Mouse (Mus musculus): ENCODE measurements around the gene Sectm1b. TPM values are rescaled to one million over a fixed set of nuclear protein-coding genes. Genes with fewer than 3 reads are reported as not detected.

Sectm1b gene
- total RNA-seq, 2 experiments from 2014 or later: not detected

DNA sequence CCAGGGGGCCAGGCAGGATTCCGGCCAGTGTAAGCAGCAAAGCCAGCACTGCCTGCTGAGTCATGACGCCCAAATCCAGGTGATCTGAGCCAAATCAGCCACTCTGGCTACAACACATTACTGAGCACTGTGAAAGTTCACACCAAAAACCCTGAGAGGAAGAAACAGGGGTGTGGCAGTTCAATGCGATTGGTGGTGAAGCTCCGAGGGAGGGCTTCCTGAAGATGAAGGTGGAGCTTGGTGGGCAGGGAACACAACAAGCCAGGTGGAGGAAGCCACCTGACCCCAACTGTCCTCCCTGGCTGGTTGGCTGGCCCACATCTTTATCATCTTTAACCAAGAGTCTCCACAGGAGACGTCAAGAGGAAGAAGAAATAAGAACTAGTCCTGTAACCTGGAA lies 24.1 kb downstream of the Sectm1b start, which contains the start of gene Cd7:
Gene Cd7, minus strand, starts transcription at position 117 of the 400 bp plus-strand sequence.
- intact Hi-C loops (cut with DNase I): no loop called here
- no peak for DNase-seq (ENCODE audit: low spot score)

DNA sequence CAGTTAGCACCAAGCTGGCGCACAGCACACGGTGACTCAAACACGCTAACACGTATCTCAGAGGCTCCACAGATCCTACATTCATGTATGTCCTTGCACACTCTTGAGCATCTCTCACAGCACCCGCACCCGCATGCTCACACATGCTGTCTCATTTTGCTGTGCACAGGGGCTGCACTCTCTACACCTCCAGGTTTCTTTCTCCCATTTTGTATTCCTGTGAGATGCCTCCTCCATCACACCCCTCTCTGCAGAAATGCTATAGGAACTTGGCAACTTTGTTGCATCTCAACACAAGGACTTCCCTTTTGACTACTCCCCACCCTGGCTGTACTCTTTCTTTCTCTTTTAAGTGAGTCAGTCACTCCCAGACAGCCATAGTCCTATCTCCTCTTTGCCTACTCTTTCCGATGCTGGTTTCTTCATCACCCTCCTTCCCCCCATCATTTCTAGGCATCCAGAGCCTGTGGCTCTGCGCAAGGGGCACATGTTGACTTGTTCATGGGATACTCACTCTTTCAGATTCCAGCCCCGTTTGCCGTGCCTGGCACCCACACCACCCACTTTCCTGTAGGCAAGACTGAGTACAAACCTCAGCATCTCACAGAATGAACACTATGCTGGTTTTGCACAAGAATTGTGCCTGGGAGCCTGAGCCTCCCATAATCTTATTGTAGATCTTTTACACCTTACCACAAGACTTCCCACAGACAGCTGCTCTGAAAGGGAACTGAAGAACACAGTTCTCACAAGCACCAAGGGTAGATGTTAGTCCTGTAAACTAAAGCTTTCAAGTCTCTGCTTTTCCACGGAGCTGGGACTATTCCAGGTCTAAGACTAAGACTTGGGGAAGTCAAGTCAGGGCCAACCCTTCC lies 24.8 kb downstream of the Sectm1b start:
- intact Hi-C loops (cut with DNase I): no loop called here
- DNase-seq (ENCODE audit: low spot score): no peak

DNA sequence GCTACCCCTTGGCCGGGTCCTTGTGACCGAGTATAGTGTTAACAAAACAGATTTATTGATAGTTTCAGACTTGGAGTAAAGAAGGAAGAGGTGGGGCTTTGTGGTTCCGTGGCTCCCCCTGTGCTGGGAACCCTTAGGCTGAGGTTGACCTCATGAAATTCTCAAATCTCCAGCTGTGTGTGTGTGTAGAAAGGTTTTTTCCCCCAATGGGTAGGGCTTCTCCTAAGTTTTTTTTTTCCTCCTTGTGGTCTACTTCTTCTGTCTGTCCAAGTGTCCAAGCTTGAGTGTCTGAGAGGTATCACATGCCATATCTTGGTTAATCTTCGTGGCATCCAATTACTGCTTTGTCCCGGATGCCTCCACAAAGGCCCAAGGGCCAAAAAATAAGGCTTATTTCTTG lies 30.3 kb downstream of the Sectm1b start:
- no peak for DNase-seq (ENCODE audit: low spot score)
- intact Hi-C loops (cut with DNase I): no loop called here

DNA sequence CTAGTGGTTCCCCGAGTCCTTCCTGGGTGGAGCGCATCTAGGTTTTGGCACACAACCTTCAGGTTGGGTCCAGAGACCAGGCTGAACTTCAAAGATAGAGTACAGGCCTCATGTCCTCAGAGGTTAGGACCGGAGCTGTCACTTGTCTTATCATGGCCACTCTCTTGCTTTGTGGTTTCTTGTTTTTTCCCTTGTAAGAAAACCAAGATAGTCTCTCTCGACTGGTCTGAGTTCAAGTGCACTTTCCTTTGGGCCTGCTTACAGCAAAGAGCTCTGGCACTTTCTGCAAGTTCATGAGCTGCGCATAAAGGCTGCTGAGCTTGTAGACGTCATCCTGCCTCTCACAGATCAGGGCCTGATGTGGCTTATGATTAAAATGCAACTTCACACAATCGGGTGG lies 36.1 kb downstream of the Sectm1b start:
- intact Hi-C loops (cut with DNase I): no loop called here

DNA sequence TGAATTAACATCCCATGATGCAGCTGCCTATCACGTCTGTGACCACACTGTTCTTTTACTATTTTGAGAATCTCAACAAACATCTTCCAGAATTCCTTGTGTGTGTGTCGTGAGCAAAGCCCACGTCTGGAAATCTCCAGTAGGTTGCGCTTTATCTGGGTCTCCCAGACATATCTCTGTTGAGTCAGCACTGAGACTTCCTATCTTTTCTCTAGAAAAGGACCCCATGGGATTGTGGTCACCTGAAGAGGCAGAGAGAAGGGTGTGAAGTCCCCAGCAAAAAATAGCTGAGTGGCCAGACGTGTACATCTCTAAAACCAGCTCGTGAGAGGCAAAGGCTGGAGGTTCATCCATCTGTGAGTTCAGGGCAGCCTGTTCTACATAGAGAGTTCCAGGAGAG lies 39.2 kb downstream of the Sectm1b start:
- no peak for DNase-seq (ENCODE audit: low spot score)
- intact Hi-C loops (cut with DNase I): no loop called here

More for the DNA sequence above, 36.1 kb downstream of the Sectm1b start:
- DNase-seq (ENCODE audit: low spot score): no peak

DNA sequence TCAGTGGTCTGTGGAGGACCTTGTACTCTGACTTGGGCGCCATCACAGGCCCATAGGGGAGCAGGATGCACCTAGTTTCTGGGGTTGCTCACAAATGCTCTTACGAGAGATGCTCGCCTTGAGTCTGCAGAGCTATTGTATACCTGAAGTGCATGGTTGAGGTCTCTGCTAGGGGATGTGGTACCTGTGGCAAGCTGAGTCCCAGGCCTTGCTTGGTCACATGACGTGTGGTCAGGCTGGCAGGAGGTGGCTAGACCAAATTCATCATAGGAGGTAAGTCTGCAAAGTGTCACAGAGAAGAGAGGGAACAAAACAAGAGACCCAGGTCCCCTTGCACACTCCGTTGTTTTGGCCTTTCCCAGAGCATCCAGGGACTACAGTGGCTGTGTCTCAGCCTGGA lies 43.9 kb downstream of the Sectm1b start:
- intact Hi-C loops (cut with DNase I): loop anchor here (5.0 kb wide), 1 partner anchor 183 kb away; the partner anchor contains the start of genes Hexdc and Ogfod3
- no peak for DNase-seq (ENCODE audit: low spot score)

DNA sequence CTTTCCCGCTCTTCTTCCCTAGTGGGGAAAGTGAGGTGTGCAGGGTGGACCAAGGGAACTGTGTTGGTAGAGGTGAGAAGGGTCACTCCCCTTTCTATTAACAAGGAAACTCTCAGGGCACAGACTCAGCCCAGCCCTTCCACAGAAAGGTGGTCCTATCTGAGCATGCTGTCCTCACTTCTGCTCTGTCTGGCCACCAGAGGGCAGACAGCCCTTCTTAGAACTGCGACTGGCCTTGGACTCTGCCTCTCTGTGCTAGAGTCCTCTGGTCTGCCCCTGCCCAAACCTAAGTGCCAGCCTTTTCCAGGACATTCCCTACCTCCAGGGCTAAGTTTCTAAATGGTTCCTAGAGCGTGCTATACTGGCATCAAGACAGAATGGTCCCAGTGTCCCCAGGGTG lies 45.7 kb downstream of the Sectm1b start:
- intact Hi-C loops (cut with DNase I): loop anchor here (5.0 kb wide), 1 partner anchor 185 kb away; the partner anchor contains the start of genes Hexdc and Ogfod3
- DNase-seq (ENCODE audit: low spot score): peak; percentile 8

DNA sequence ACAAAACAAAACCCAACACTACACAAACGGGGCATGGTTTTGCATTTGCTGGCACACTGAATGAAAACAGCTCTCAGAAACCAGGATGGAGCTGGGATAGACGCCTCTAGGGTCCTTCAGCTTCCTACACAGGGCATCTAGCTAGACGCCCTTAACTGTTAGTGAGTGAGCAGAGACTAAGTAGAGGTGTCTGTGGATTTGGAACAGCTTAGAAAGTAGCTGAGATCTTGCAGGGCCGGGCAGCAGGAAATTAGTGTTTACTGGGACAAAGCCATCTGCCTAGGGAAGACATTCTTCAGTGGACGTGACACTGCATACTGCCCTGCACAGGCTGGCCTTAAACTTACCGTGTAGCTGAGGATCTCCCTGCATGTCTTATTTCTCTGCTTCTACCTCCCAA lies 47.9 kb downstream of the Sectm1b start:
- DNase-seq (ENCODE audit: low spot score): no peak
- intact Hi-C loops (cut with DNase I): loop anchor here (5.0 kb wide), 1 partner anchor 187 kb away; the partner anchor contains the start of genes Hexdc and Ogfod3

DNA sequence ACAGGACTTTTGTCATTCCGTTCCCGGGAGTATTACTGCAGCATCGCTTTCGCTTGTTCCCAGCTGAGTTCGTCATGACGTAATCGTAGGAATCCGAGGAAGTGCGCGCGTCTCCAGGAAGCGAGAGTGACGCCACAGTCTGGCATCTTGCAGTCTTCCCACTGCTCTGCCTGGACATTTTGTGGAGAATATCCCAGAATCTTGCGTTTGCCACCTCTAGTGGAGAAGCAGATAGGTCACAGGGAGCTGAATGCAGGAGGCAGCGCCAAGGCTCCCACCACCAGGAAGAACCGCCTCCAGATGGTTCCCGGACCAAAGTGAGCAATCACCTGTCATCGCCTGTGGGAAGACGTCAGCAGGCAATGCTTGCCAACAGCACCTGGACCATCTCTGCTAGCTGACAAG lies 48.5 kb downstream of the Sectm1b start:
- DNase-seq (ENCODE audit: low spot score): peak; percentile 69
- intact Hi-C loops (cut with DNase I): loop anchor here (5.0 kb wide), 1 partner anchor 187 kb away; the partner anchor contains the start of genes Hexdc and Ogfod3

DNA sequence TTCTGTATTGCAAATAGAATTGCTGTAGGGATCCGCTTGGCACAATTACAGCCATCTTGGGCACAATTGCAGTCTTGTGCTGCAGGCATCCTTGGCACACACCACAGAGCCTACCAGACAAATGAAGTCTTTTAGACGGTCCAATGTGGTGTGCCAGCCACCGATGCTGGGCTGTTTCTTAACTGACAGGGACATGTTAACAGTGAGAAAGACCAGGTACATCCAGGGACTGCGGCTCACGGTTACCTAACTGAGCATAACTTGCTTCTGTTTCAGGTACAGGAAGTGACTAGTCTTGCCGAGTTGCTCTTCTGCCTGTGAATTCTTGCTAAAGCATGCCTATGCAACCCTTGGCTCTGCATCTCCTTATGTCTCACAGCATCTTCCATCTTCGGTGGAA lies 49.7 kb downstream of the Sectm1b start:
- intact Hi-C loops (cut with DNase I): no loop called here
- no peak for DNase-seq (ENCODE audit: low spot score)

DNA sequence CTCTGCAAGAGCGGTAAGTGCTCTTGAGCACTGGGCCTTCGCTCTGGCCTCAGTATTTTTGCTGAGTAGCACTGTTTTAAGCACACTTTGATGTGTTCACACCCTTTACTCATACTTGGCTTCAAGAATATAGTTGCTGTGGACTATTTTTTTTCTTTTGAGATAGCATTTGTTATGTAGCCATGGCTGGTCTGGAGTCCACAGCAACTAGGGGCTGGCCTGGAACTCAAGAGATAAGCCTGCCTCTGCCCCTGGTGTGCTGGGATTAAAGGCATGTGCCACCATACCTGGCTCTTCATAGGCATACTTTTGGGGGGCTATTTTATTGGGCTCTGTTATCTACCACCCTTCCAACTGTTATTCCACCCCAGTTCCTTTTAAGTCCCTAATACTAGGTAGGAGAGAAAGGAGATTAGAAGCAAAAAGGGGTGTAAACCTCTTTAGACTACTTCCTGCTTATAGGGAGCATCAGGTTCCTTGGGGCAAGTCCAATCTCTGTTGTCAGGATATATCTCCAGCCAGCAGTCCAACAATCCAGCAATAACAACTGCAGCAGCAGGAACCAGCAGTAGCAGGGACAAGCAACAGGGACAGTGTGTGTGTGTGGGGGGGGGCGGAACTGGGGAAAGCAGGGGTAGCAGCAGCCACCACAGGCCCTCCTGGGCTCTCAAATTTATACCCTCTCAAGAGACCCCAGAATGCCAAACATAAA lies 53.2 kb downstream of the Sectm1b start:
- intact Hi-C loops (cut with DNase I): no loop called here
- DNase-seq (ENCODE audit: low spot score): no peak

DNA sequence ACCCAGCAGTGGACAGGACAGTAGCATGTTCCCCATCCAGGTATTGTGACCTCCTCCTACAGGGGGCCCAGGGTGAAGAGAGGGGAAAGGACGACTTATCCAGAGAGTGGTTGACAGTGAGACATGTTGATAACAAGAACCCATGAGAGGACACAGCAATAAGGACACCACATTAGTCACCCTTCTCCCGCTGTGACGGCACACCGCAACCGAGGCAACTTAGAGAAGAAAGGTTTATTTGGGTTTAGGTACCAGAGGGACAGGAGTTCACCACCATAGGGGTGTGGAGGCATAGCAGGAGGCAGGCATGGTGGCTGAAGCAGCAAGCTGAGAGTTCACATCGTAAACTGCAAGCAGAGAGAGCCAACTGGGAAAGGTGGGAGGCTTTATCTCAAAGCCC lies 57.2 kb downstream of the Sectm1b start:
- intact Hi-C loops (cut with DNase I): no loop called here
- DNase-seq (ENCODE audit: low spot score): no peak

DNA sequence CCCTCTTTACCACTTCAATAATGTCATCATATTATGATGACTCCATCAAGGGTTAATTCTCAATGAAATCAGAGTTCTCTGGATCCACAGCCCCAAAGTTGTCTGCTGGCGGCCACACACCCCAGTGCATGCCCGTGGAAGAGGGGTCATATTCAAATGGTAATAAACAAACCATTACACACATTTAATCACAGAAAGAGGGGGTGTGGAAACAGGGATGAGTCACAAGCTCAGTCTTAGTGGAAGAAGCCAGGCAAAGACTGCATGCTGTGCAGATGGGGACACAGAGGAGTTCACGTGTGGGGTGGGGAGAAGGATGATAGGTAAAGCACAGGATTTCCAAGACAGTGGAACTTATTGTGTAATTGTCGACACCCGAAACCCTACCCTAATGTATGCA lies 59.1 kb downstream of the Sectm1b start:
- intact Hi-C loops (cut with DNase I): no loop called here
- no peak for DNase-seq (ENCODE audit: low spot score)

Other genes with a start within 250 kb of the Sectm1b start
- 10 to 100 TPM; 29.8 to 52.8 TPM for gene Fasn, start 239.0 kb downstream of the Sectm1b start, total RNA-seq (2021)
- 1 to 10 TPM; 1.2 to 1.3 TPM for gene Ccdc57, start 130.7 kb downstream of the Sectm1b start, total RNA-seq (2021)
- 1 to 10 TPM in 1 of 2 experiments, under 1 TPM in 1; 0.87 to 2.1 TPM for gene Slc16a3, start 115.1 kb downstream of the Sectm1b start, total RNA-seq (2021)
- gene Csnk1d, start 72.2 kb downstream of the Sectm1b start, total RNA-seq (2021): 10 to 100 TPM; 50.7 to 56.5 TPM
- under 1 TPM; 0.28 to 0.57 TPM for gene Cd7, start 24.2 kb downstream of the Sectm1b start, total RNA-seq (2021)
- not detected for gene Sectm1a, start 17.7 kb upstream of the Sectm1b start, total RNA-seq (2021)
- not detected for gene Tex19.2, start 55.1 kb upstream of the Sectm1b start, total RNA-seq (2021)
- not detected for gene Tex19.1, start 82.6 kb upstream of the Sectm1b start, total RNA-seq (2021)
- under 1 TPM; 0.34 to 0.81 TPM for gene Uts2r, start 96.7 kb upstream of the Sectm1b start, total RNA-seq (2021)
- gene Hexdc, start 140.9 kb upstream of the Sectm1b start, total RNA-seq (2021): 10 to 100 TPM; 10.2 to 11.0 TPM
- gene Ogfod3, start 141.1 kb upstream of the Sectm1b start, total RNA-seq (2021): 10 to 100 TPM; 14.5 to 14.6 TPM
- gene Cybc1, start 165.8 kb upstream of the Sectm1b start, total RNA-seq (2021): 1 to 10 TPM; 7.8 to 9.5 TPM
- 100 to 1,000 TPM in 1 of 2 experiments, 10 to 100 TPM in 1; 97.7 to 123 TPM for gene Narf, start 173.7 kb upstream of the Sectm1b start, total RNA-seq (2021)
- gene Foxk2, start 196.4 kb upstream of the Sectm1b start, total RNA-seq (2021): 10 to 100 TPM; 19.1 to 20.0 TPM